Comparison of ENCODE assay signal across 9 mouse cellular contexts in the genomic region with DNA sequence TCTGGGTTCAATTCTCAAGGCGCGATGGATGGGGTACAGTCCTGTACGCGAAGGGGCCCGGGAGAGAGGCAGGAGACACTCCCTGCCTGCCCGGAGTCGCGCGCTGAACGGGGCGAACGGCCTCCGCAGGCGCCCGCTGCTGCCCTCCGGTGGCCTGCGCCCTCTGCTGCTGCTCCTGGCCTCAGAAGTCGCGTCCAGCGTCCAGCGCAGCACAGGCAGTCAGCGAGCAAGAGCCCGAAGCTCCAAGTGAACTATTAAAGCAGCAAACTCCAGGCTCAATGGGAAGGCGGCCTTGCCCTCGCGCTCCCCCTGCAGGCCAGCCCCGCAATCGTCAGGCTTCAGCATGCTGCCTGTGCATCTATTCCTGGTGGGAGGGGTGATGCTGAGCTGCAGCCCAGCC. TPM values are rescaled to one million over a fixed set of nuclear protein-coding genes. Genes with fewer than 3 reads are reported as not detected.
DNase-seq lines count a peak whose midpoint lies in the region; ATAC-seq lines count a peak whose summit lies in the region.
"Not testable (repeated sequence)": the region's sequence is repeated elsewhere in the genome, so short reads cannot be mapped to it uniquely, and the experiment has no call there.
"Had no signal": no experiment of that assay in that cellular context is flagged by ENCODE, and none has a peak within 500 bp of the region (broad histone marks: within the 10 kb centered on the region; RNA-seq: fewer than 3 reads in every experiment).

No protein-coding gene starts in this region.

- peak overlapping the region; percentile 55 for H3K4me2 ChIP-seq in embryonic facial prominence, embryonic 15.5 days (replicated peaks)
- peak overlapping the region; percentile 58 for H3K4me2 ChIP-seq in heart, embryonic 12.5 days
- H3K4me2 ChIP-seq in midbrain, embryonic 12.5 days (replicated peaks): peak overlapping the region; percentile 50

- H3K36me3 ChIP-seq in embryonic facial prominence, embryonic 15.5 days; heart, embryonic 12.5 days; limb, embryonic 10.5 days; midbrain, embryonic 12.5 days: not testable (repeated sequence)

- under 1% methylated on average over 26 of the region's 28 CpGs for WGBS in embryonic facial prominence, embryonic 15.5 days
- WGBS in heart, embryonic 12.5 days: under 1% methylated on average over 24 of the region's 28 CpGs
- WGBS in limb, embryonic 10.5 days: 1% methylated on average over 28 of the region's 28 CpGs
- WGBS in midbrain, embryonic 12.5 days: 0% methylated on average over 26 of the region's 28 CpGs

- H3K4me3 ChIP-seq in embryonic facial prominence, embryonic 15.5 days (replicated peaks): peak overlapping the region; percentile 43
- H3K4me3 ChIP-seq in heart, embryonic 12.5 days: peak overlapping the region; percentile 36
- H3K4me3 ChIP-seq in limb, embryonic 10.5 days: peak overlapping the region; percentile 40
- H3K4me3 ChIP-seq in midbrain, embryonic 12.5 days: peak overlapping the region; percentile 32

- peak overlapping the region; percentile 84 for H3K27ac ChIP-seq in embryonic facial prominence, embryonic 15.5 days (replicated peaks)
- H3K27ac ChIP-seq in heart, embryonic 12.5 days (ENCODE audit: poor library complexity, severe bottlenecking); midbrain, embryonic 12.5 days (replicated peaks): not testable (repeated sequence)
- H3K27ac ChIP-seq in limb, embryonic 10.5 days: peak overlapping the region; percentile 62; the same call in 1 of the 2 replicates

- H3K9ac ChIP-seq in embryonic facial prominence, embryonic 15.5 days; midbrain, embryonic 12.5 days (replicated peaks): not testable (repeated sequence)
- peak overlapping the region; percentile 61; the same call in 1 of the 2 replicates for H3K9ac ChIP-seq in heart, embryonic 12.5 days

- DNase-seq in adrenal gland, postnatal 36 days: peak; percentile 84 to 86
- peak; percentile 89 for DNase-seq in kidney, adult 9 months
- DNase-seq in limb, embryonic 10.5 days (ENCODE audit: low spot score): peak; percentile 66
- peak; percentile 21 to 30 for DNase-seq in right cerebral cortex, postnatal 36 days (ENCODE audit: low spot score in 2 of 2)
- DNase-seq in urinary bladder, postnatal 4 days (ENCODE audit: low spot score in 2 of 2): peak; percentile 71 to 78

- H3K27me3 ChIP-seq in embryonic facial prominence, embryonic 15.5 days; heart, embryonic 12.5 days (replicated peaks); limb, embryonic 10.5 days (ENCODE audit: low read depth, poor library complexity, severe bottlenecking); midbrain, embryonic 12.5 days: not testable (repeated sequence)

- H3K9me3 ChIP-seq in embryonic facial prominence, embryonic 15.5 days (replicated peaks); heart, embryonic 12.5 days (replicated peaks); limb, embryonic 10.5 days (replicated peaks); midbrain, embryonic 12.5 days: not testable (repeated sequence)

- ATAC-seq in embryonic facial prominence, embryonic 15.5 days (ENCODE audit: insufficient number of reproducible peaks, low FRiP score, low TSS enrichment, low read depth); heart, embryonic 12.5 days (ENCODE audit: insufficient number of reproducible peaks, low FRiP score); midbrain, embryonic 12.5 days (ENCODE audit: low FRiP score, low read depth): not testable (repeated sequence)

- H3K4me1 ChIP-seq in embryonic facial prominence, embryonic 15.5 days; heart, embryonic 12.5 days (replicated peaks); limb, embryonic 10.5 days; midbrain, embryonic 12.5 days: not testable (repeated sequence)

RNA-seq across cellular contexts. Expression of a gene that starts 0.5 kb away (rescaled TPM):
- under 1 TPM in 1 of 2 experiments, not detected in 1; 0.20 TPM for total RNA-seq in adrenal gland, postnatal 36 days (2021)
- 0.32 and 0.75 TPM in 2 replicates for polyA plus RNA-seq in embryonic facial prominence, embryonic 15.5 days (2015; fragmentation: Nextera tagmentation; extraction: Ambion mirVana)
- 0.14 TPM in 1 of 2 replicates, not detected in the other for polyA plus RNA-seq in heart, embryonic 12.5 days (2016; fragmentation: Nextera tagmentation; extraction: Ambion mirVana)
- polyA plus RNA-seq in limb, embryonic 10.5 days (2016; fragmentation: Nextera tagmentation; extraction: Ambion mirVana): 0.40 and 0.54 TPM in 2 replicates
- 0.14 and 0.20 TPM in 2 replicates for polyA plus RNA-seq in midbrain, embryonic 12.5 days (2016; fragmentation: Nextera tagmentation; extraction: Ambion mirVana)
- total RNA-seq: left cerebral cortex, postnatal 10 days had no signal

RNA-seq across cellular contexts. Expression of a gene that starts 5.8 kb away (rescaled TPM):
- total RNA-seq in adrenal gland, postnatal 36 days (2021): not detected
- not detected in 2 replicates for polyA plus RNA-seq in embryonic facial prominence, embryonic 15.5 days (2015; fragmentation: Nextera tagmentation; extraction: Ambion mirVana)
- polyA plus RNA-seq in heart, embryonic 12.5 days (2016; fragmentation: Nextera tagmentation; extraction: Ambion mirVana): not detected in 2 replicates
- polyA plus RNA-seq in limb, embryonic 10.5 days (2016; fragmentation: Nextera tagmentation; extraction: Ambion mirVana): 0.33 TPM in 1 of 2 replicates, not detected in the other
- not detected in 2 replicates for polyA plus RNA-seq in midbrain, embryonic 12.5 days (2016; fragmentation: Nextera tagmentation; extraction: Ambion mirVana)
- total RNA-seq: left cerebral cortex, postnatal 10 days had no signal

RNA-seq across cellular contexts. Expression of a gene that starts 13.2 kb away (rescaled TPM):
- not detected for total RNA-seq in adrenal gland, postnatal 36 days (2021)
- polyA plus RNA-seq in embryonic facial prominence, embryonic 15.5 days (2015; fragmentation: Nextera tagmentation; extraction: Ambion mirVana): 0.49 and 0.58 TPM in 2 replicates
- polyA plus RNA-seq in heart, embryonic 12.5 days (2016; fragmentation: Nextera tagmentation; extraction: Ambion mirVana): 0.33 and 0.35 TPM in 2 replicates
- 0.74 and 0.94 TPM in 2 replicates for polyA plus RNA-seq in limb, embryonic 10.5 days (2016; fragmentation: Nextera tagmentation; extraction: Ambion mirVana)
- not detected in 2 replicates for polyA plus RNA-seq in midbrain, embryonic 12.5 days (2016; fragmentation: Nextera tagmentation; extraction: Ambion mirVana)
- total RNA-seq: left cerebral cortex, postnatal 10 days had no signal

RNA-seq across cellular contexts. Expression of a gene that starts 16.3 kb away (rescaled TPM):
- not detected for total RNA-seq in adrenal gland, postnatal 36 days (2021)
- not detected in 2 replicates for polyA plus RNA-seq in embryonic facial prominence, embryonic 15.5 days (2015; fragmentation: Nextera tagmentation; extraction: Ambion mirVana)
- polyA plus RNA-seq in heart, embryonic 12.5 days (2016; fragmentation: Nextera tagmentation; extraction: Ambion mirVana): not detected in 2 replicates
- not detected in 2 replicates for polyA plus RNA-seq in limb, embryonic 10.5 days (2016; fragmentation: Nextera tagmentation; extraction: Ambion mirVana)
- not detected in 2 replicates for polyA plus RNA-seq in midbrain, embryonic 12.5 days (2016; fragmentation: Nextera tagmentation; extraction: Ambion mirVana)
- total RNA-seq: left cerebral cortex, postnatal 10 days had no signal

RNA-seq across cellular contexts. Expression of a gene that starts 19.2 kb away (rescaled TPM):
- total RNA-seq in adrenal gland, postnatal 36 days (2021): not detected
- not detected in 2 replicates for polyA plus RNA-seq in embryonic facial prominence, embryonic 15.5 days (2015; fragmentation: Nextera tagmentation; extraction: Ambion mirVana)
- polyA plus RNA-seq in heart, embryonic 12.5 days (2016; fragmentation: Nextera tagmentation; extraction: Ambion mirVana): 0.24 TPM in 1 of 2 replicates, not detected in the other
- not detected in 2 replicates for polyA plus RNA-seq in limb, embryonic 10.5 days (2016; fragmentation: Nextera tagmentation; extraction: Ambion mirVana)
- 0.31 TPM in 1 of 2 replicates, not detected in the other for polyA plus RNA-seq in midbrain, embryonic 12.5 days (2016; fragmentation: Nextera tagmentation; extraction: Ambion mirVana)
- total RNA-seq: left cerebral cortex, postnatal 10 days had no signal

Comparison
In these comparisons a context has a peak if more than half of its experiments do, and no peak if none do; other contexts are left out.
1. DNase-seq: peak in every context shown above with its lines; median percentile 89 in kidney, adult 9 months; 85 in adrenal gland, postnatal 36 days; 74 in urinary bladder, postnatal 4 days; 66 in limb, embryonic 10.5 days; 26 in right cerebral cortex, postnatal 36 days.